Mouse (Mus musculus) midbrain, embryonic 10.5 days (tissue): Measurements from ENCODE around the gene Cxcl14. TPM values are rescaled to one million over a fixed set of nuclear protein-coding genes. Genes with fewer than 3 reads are reported as not detected.

Experiments used
- DNase-seq: peaks from one replicate; pipeline ENCODE4 v3.0.0-alpha.2; 2017; ENCODE audit warnings: low spot score
- H3K27ac ChIP-seq: fragments of 300-500 bp; sonication (generic); replicated peaks from 2 replicates; pipeline ENCODE4 v1.5.1; 2016; ENCODE audit warnings: mild to moderate bottlenecking
- H3K27me3 ChIP-seq: fragments of 300-500 bp; sonication (generic); 2 replicates; pipeline ENCODE4 v1.6.1; 2016; ENCODE audit warnings: low read depth, mild to moderate bottlenecking; ENCODE audit not compliant: poor library complexity, severe bottlenecking
- H3K36me3 ChIP-seq: fragments of 300-500 bp; sonication (generic); 2 replicates; pipeline ENCODE4 v1.6.1; 2016; ENCODE audit warnings: mild to moderate bottlenecking, moderate library complexity
- H3K4me1 ChIP-seq: fragments of 300-500 bp; sonication (generic); 2 replicates; pipeline ENCODE4 v1.6.1; 2016
- H3K4me3 ChIP-seq: fragments of 300-500 bp; sonication (generic); 2 replicates; pipeline ENCODE4 v1.5.1; 2016; ENCODE audit warnings: mild to moderate bottlenecking, moderate library complexity
- H3K9me3 ChIP-seq: fragments of 300-500 bp; sonication (generic); replicated peaks from 2 replicates; pipeline ENCODE4 v1.6.1; 2016; ENCODE audit warnings: mild to moderate bottlenecking
- WGBS: fragments of 180-500 bp; shearing (Covaris S2); methylation state at CpG from one replicate; pipeline ENCODE4 v1.1.7; 2016; 5-methylcytosine and 5-hydroxymethylcytosine counted together
- polyA plus RNA-seq: library from polyadenylated mRNA; unstranded; fragments of >200 nt; fragmentation: Nextera tagmentation; extraction: Ambion mirVana; gene quantifications from 2 replicates; pipeline ENCODE4 v1.2.1, GENCODE M21; 2016

The Cxcl14 gene
- polyA plus RNA-seq, 1 experiment from 2014 or later, result 5.4 TPM

- H3K36me3 ChIP-seq, result no peaks in the 10 kb centered on the region
- peaks cover 100% of the 10 kb centered on the region for H3K27me3 ChIP-seq
- WGBS, result under 1% methylated on average over 12 of the region's 12 CpGs
- peak overlapping the region; percentile 53 for H3K4me3 ChIP-seq
- H3K27ac ChIP-seq, result peak overlapping the region; percentile 87
- H3K9me3 ChIP-seq, result no peaks in the 10 kb centered on the region
- DNase-seq, result no peak
- H3K4me1 ChIP-seq, result peaks cover 94% of the 10 kb centered on the region
Measured at GRCm38 (mm10) chr13:56257469-56258153, 38.7 kb downstream of the Cxcl14 start.

DNA sequence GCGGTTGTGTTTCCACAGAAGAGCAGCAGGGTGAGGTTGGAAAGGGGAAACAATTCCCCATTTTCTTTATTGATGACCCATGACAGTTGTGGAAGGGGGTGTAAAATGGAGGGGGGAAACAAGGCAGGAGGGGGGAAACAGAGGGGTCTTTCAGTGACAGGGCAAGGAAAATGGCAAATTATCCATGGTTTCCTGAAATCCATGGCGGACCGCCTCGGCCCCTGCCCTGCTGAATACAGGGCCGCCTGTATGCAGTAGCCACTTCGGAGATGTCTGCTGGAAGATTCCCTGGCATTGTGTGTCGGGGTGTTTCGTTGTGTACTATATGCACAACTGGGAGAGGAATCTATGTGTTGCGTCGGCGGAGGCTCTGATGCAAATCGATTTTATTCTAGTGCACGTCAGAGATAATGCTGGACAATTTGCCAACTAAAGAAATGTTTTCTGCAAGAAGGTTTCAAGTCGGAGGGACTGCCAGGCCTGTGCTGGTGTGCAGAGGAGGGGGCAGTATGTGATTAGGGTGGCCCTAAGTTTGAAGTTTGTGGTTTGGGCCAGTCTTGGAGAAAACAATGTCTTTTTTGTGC lies 39.5 kb downstream of the Cxcl14 start:
- Histone ChIP-seq H3K4me3 (peak overlapping the region; percentile 32), H3K9me3 (no peaks in the 10 kb centered on the region), H3K27me3 (peaks cover 100% of the 10 kb centered on the region), H3K4me1 (peaks cover 96% of the 10 kb centered on the region), H3K27ac (peak overlapping the region; percentile 63), H3K36me3 (no peaks in the 10 kb centered on the region)
- WGBS, result 5% methylated on average over 14 of the region's 14 CpGs
- DNase-seq, result peak; percentile 48

DNA sequence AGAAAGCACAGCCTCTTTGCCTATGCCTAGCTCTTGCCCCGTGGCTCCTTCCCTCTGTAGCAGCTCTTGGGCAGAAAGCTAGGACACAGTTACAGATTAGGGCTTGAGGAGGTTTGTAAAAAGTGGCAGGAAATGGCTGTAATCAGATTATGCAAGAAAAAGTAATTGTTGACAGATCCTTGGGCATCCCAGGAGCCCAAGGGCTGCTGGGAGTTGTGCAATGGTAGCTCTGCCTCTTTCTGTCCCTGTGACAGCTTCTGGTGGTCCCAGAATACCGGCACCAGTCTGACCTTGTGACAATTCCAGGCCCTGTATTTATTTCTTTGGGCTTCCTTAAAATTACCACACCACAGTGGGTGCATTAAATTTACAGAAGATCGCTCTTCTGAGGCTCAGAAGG lies 43.0 kb downstream of the Cxcl14 start:
- Histone ChIP-seq H3K9me3 (no peaks in the 10 kb centered on the region), H3K4me3 (peak overlapping the region; percentile 56; the same call in 1 of the 2 replicates), H3K27me3 (peaks cover 100% of the 10 kb centered on the region), H3K4me1 (peaks cover 99% of the 10 kb centered on the region), H3K36me3 (no peaks in the 10 kb centered on the region), H3K27ac (no peak overlapping the region)
- 16% methylated on average over 3 of the region's 3 CpGs for WGBS
- no peak for DNase-seq

DNA sequence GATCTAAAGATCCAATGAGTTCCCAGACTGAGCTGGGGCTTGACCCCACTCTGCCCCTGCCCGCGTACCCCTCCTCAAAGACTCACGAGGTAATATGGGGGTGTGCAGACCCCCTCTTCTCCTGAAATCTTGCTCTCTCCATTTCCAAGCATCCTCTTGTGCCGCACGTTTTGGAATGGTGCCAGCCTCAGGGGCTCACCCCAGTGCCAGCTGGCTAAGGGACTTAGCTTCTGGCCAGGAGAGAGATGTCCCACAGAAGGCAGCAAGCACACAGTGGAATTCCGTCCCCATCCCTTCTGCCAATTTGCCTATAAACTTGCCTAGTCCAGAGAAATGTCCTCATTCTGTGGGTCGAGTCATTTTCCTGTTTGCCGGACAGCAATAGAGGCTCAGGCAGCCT lies 43.6 kb downstream of the Cxcl14 start:
- Histone ChIP-seq H3K4me3 (peak overlapping the region; percentile 56), H3K4me1 (peaks cover 99% of the 10 kb centered on the region), H3K27ac (peak overlapping the region; percentile 88), H3K9me3 (no peaks in the 10 kb centered on the region), H3K36me3 (no peaks in the 10 kb centered on the region), H3K27me3 (peaks cover 100% of the 10 kb centered on the region)
- DNase-seq, result peak; percentile 31
- 11% methylated on average over 8 of the region's 8 CpGs for WGBS

DNA sequence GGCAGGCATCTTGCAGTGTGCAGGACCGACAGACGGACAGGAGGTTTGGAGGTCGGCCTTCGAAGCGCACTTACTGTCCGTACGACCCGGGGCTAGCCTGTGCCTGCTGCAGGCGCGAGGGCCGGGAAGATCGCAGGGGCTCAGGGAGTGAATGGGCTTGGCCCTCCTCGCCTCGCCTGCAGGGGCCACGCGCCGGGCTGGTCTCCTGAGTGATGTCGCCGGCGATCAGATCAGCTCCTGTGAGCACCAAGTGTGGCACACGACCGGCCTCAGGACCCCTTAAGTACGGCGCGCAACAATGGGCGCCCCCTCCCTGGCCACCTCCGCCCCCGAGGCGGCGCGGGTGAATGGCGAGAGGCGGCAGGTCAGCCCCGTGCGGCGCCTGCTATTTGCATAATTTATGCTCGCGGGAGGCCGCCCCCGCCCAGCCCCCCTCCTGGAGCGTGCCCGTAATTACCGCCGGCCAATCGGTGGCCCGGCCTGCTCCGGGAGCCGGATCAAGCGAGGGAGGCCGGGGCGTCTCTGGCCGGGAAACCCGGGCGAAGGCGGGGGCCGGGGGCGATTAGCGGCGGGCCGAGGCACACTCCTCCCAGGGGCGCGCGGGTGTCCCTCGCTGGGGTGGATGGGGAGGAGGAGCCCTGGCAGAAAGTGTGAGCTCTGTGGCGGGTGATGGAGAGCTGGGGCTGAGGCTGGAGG lies 44.3 kb downstream of the Cxcl14 start, which contains the start of gene Neurog1:
Neurog1 (minus strand) TSS at position 240 of the 696 bp plus-strand sequence.
- H3K27me3 ChIP-seq, result peaks cover 100% of the 10 kb centered on the region
- WGBS, result under 1% methylated on average over 63 of the region's 65 CpGs
- peaks cover 93% of the 10 kb centered on the region for H3K4me1 ChIP-seq

DNA sequence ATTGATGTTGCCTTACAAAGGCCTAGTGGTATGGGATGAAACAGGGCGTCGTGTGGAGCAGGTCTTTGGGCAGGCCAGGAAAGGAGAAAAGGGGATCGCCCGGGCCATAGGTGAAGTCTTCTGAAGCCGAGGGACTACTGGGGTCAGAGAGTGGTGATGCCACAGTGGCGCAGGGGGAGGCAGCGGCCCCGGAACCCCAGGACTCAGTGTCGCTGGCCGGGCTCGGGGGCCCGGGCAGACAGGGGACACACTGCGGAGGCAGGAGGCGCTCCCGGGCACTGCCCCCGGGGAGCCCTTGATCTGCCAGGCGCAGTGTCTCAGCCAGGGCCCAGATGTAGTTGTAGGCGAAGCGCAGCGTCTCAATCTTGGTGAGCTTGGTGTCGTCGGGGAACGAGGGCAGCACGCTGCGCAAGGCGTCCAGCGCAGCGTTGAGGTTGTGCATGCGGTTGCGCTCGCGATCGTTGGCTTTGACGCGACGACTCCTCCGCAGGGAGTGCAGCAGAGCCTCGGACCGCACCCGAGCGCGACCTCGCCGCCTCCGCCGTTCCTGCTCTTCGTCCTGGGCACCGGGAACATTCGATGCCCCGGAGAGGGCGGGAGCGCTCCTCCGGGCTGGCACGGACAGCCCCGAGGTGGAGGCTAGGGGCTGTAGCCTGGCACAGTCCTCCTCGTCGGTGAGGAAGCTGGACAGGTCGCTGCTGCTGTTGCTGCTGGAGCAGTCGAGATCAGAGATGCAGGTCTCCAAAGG lies 45.0 kb downstream of the Cxcl14 start:
- under 1% methylated on average over 59 of the region's 59 CpGs for WGBS
- Histone ChIP-seq H3K36me3 (no peaks in the 10 kb centered on the region), H3K9me3 (no peaks in the 10 kb centered on the region), H3K4me1 (peaks cover 86% of the 10 kb centered on the region), H3K27me3 (peaks cover 100% of the 10 kb centered on the region), H3K27ac (peak overlapping the region; percentile 88), H3K4me3 (peak overlapping the region; percentile 56)
- peak; percentile 66 for DNase-seq

More for the DNA sequence above, 44.3 kb downstream of the Cxcl14 start, which contains the start of gene Neurog1:
- H3K9me3 ChIP-seq, result no peaks in the 10 kb centered on the region
- H3K27ac ChIP-seq, result peak within 1 kb of the TSS; percentile 88
- H3K36me3 ChIP-seq, result no peaks in the 10 kb centered on the region
- peak; percentile 89 for DNase-seq
- peak within 1 kb of the TSS; percentile 56 for H3K4me3 ChIP-seq

- under 1% methylated on average over 14 of the region's 14 CpGs for WGBS
- Histone ChIP-seq H3K4me1 (peaks cover 79% of the 10 kb centered on the region), H3K4me3 (peak overlapping the region; percentile 56), H3K27ac (peak overlapping the region; percentile 88), H3K9me3 (no peaks in the 10 kb centered on the region), H3K27me3 (peaks cover 100% of the 10 kb centered on the region), H3K36me3 (no peaks in the 10 kb centered on the region)
- DNase-seq, result peak; percentile 62
Measured at GRCm38 (mm10) chr13:56250551-56251161, 45.7 kb downstream of the Cxcl14 start.

GRCm38 (mm10) chr13:56249593-56250341 lies 46.6 kb downstream of the Cxcl14 start:
- WGBS, result under 1% methylated on average over 13 of the region's 13 CpGs
- Histone ChIP-seq H3K9me3 (no peaks in the 10 kb centered on the region), H3K36me3 (no peaks in the 10 kb centered on the region), H3K27ac (peak overlapping the region; percentile 28; the same call in 1 of the 2 replicates), H3K27me3 (peaks cover 98% of the 10 kb centered on the region), H3K4me3 (peak overlapping the region; percentile 56), H3K4me1 (peaks cover 70% of the 10 kb centered on the region)
- peak; percentile 42 for DNase-seq

- Histone ChIP-seq H3K27me3 (peaks cover 96% of the 10 kb centered on the region), H3K9me3 (peaks cover 13% of the 10 kb centered on the region), H3K4me3 (no peak overlapping the region), H3K27ac (no peak overlapping the region), H3K4me1 (peaks cover 21% of the 10 kb centered on the region), H3K36me3 (no peaks in the 10 kb centered on the region)
- 88% methylated on average over 5 of the region's 5 CpGs for WGBS
- DNase-seq, result no peak
Measured at GRCm38 (mm10) chr13:56243104-56243503, 53.2 kb downstream of the Cxcl14 start.

DNA sequence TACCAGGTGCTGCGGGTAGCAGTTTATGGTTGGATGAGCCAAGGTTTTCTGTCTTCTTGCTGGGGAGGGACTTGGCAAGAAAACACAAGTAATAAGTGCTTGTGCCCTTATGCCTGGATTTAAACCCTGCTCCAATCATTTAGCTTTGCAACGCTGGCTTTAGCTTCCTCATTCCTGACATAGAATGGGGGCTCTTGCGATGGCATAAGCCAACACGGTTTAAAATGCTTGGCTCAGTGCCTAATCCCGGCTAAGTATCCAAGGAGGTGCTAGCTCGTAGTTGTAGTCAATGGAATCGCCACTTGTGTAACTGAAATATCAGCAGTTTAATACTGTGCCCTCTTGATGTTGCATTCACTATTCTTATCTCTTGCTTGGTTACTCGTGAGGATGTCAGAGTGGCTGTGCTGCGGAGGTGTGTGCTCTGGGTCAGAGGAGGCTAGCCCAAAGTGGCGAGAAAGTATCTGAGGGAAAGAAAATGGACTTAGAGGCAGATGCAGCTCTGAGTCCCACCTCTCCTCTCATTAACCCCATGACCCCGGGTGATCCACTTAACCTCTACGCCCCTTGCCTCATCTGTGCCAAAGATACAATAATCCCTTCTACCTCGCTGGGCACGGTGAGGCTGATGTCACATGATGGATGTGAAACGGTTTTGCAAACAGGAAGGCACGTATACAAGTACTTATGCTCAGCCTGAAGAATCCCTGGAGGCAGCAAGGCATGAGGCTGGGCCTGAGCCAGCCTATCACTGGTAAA lies 56.2 kb downstream of the Cxcl14 start:
- Histone ChIP-seq H3K27me3 (peaks cover 96% of the 10 kb centered on the region), H3K4me3 (no peak overlapping the region), H3K27ac (no peak overlapping the region), H3K9me3 (peaks cover 13% of the 10 kb centered on the region), H3K36me3 (no peaks in the 10 kb centered on the region), H3K4me1 (peaks cover 31% of the 10 kb centered on the region)
- 51% methylated on average over 16 of the region's 16 CpGs for WGBS
- DNase-seq, result no peak
